Mouse (Mus musculus) naive thymus-derived CD4-positive, alpha-beta T cell, adult 5 months (primary cell): ENCODE results near the gene Dynlt1f. TPM values are rescaled to one million over a fixed set of nuclear protein-coding genes. Genes with fewer than 3 reads are reported as not detected.

Experiments used
- polyA plus RNA-seq: library from polyadenylated mRNA; unstranded; fragments of 100-300 nt; shearing (Covaris generic); gene quantifications from one replicate; pipeline ENCODE4 v1.2.1, GENCODE M21; 2017

Gene Dynlt1f
- 31.8 TPM for polyA plus RNA-seq

DNA sequence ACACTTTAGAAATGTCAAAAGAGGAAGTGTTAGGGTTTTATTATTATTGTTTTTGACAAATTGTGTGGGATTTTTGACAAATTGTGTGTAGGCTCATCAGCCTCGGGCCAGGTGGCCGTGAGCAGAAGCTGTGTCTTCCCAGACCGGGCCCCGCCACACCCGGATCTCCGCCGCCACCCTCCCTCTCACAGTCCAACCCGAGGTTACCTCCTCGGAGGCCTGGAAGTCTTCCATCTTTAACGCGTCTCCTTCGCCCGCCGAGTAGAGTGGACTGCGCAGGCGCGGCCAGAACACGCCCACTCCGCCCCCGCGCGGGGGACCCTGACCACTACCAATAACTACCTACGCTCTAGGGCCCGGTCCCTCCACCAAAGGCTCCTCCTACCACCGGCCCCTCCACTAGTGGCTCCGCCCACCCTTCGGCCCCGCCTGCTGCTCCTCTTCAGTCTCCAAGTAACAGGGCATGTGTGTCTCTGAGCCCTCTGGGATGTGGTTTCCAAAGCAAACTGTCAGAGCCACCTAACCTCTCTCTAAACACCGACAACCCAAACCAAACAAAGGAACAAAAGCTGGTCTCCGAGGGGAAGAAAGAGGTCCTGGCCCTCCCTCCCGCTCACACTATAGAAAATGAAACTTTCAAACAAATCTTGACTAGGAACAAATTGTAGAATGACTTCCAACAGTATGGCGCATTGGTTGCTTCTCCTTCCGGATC, at the start of gene Dynlt1f:
TSS of gene Dynlt1f (minus strand) at position 334 of the 715 bp plus-strand sequence.

DNA sequence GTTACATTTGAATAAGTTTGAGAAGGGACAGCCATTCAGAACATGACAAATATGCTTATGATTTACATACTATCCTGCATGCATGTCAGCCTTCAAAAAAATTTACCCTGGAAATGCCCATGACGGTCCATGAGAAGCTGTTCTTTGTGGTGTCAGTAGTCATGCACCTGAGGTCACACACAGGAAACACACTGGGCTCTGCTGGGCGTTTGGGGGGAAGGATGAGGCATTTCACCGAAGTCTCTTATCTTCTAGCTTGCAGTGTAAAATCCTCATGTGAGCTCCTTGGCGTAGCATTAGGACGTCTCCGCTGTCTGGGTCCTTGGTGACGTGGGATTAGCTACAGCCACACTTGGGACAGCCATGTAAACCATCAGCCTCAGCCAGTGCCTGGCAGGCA, 3.1 kb upstream of the Dynlt1f start, which contains the start of gene Sytl3:
TSS of gene Sytl3 (plus strand) at position 293 of the 400 bp plus-strand sequence.

DNA sequence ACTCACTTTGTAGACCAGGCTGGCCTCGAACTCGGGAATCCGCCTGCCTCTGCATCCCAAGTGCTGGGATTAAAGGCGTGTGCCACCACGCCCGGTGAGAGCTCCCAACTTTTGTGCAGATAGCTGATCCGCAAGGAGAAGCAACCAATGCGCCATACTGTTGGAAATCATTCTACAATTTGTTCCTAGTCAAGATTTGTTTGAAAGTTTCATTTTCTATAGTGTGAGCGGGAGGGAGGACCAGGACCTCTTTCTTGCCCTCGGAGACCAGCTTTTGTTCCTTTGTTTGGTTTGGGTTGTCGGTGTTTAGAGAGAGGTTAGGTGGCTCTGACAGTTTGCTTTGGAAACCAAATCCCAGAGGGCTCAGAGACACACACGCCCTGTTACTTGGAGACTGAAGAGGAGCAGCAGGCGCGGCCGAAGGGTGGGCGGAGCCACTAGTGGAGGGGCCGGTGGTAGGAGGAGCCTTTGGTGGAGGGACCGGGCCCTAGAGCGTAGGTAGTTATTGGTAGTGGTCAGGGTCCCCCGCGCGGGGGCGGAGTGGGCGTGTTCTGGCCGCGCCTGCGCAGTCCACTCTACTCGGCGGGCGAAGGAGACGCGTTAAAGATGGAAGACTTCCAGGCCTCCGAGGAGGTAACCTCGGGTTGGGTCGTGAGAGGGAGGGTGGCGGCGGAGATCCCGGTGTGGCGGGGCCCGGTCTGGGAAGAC, 54.3 kb downstream of the Dynlt1f start, which contains the start of gene Dynlt1c:
TSS of gene Dynlt1c (plus strand) at position 468 of the 708 bp plus-strand sequence.

Other genes starting within 250 kb of the Dynlt1f start
- gene Dynlt1b, start 225.8 kb downstream of the Dynlt1f start, polyA plus RNA-seq, result 32.8 TPM
- 28.2 TPM for gene Dynlt1c, start 54.2 kb downstream of the Dynlt1f start, polyA plus RNA-seq
- gene Sytl3, start 3.2 kb upstream of the Dynlt1f start, polyA plus RNA-seq, result 3.4 TPM
- 641 TPM for gene Ezr, start 126.9 kb upstream of the Dynlt1f start, polyA plus RNA-seq